Mouse (Mus musculus) ZHBTc4 (cell line): ENCODE data around the gene Ppp1r27.
"Not testable (repeated sequence)": the region's sequence is repeated elsewhere in the genome, so short reads cannot be mapped to it uniquely, and the experiment has no call there.

ENCODE experiments used
- DNase-seq: peaks from one replicate; pipeline ENCODE4 v3.0.0-alpha.2; 2011; ENCODE audit warnings: low read depth, low spot score

Ppp1r27 gene

GRCm38 (mm10) chr11:120515611-120516010 lies 35.3 kb downstream of the Ppp1r27 start:
- DNase-seq = peak; percentile 85

DNA sequence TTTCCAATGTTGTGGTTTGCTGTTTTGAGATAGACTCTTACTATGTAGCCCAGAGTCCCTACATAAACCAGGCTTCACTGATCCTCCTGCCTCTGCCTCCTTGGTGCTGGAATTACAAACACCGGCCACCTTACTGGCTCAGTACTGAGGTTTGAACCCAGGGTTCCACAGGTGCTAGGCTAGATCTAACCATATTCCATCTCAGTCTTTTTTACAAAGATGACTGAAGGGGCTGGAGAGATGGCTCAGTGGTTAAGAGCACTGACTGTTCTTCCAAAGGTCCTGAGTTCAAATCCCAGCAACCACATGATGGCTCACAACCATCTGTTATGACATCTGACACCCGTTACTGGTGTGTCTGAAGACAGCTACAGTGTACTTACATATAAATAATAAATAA lies 36.7 kb downstream of the Ppp1r27 start:
- DNase-seq = not testable (repeated sequence)

DNA sequence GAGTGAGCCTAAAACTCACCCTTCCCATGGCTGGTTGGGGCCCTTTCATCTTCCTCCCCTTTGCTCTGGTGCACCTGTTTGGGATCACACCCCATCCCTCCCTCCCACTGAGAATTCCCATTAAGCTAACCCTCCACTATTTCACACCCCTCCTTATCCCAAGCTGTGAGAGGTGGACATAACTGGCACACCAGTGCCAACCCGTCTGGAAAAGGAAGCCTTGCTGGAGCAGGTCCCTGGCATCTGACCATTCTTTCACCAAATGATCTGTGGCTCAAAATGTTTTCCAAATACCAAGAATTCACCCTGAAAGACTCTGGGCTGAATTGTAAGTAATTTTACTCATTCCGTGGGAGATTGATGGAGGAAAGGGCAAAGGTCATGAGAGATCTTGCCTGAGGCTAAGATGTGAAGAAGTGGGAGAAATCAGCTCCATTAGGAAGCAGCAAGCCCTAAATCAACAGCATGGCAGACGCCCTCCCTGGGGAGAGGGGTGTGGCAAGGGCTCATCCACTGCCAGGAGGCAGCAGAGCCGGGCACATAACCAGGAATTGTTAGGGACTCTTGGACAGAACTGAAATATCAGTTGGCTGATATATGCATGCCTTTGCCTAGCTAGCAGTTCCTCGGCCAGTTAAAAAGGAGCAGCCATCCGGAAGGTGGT lies 38.0 kb downstream of the Ppp1r27 start:
- DNase-seq = no peak

DNA sequence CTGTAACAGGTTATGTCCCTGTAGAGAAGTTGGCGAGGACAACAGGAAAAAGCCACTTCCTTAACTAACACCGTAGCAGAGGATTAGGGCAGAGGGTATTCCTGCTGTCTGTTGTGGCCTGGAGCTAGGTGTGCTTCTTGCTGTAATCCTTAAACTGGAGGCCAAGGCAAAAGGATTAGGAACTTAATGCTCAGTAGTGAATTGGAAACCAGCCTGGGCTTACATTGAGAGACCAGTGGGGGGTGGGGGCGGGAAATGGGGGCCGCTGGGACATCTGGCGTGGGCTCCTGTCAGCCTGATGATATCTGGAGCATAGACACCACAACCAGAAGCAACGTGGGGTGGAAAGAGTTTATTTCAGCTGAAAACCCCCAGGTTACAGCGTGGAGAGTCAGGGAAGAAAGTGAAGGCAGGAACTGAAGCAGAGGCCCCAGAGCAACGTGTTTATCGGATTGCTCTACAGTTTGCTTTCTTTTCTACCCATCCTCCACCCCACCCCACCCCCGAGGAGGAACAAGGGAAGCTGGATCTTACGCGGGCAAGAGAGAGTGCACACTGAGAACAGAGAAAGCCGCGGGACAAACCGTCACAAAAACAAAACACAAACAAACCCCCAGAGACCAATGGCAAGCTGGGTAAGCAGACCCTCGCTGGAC lies 40.4 kb downstream of the Ppp1r27 start:
- DNase-seq = no peak

DNA sequence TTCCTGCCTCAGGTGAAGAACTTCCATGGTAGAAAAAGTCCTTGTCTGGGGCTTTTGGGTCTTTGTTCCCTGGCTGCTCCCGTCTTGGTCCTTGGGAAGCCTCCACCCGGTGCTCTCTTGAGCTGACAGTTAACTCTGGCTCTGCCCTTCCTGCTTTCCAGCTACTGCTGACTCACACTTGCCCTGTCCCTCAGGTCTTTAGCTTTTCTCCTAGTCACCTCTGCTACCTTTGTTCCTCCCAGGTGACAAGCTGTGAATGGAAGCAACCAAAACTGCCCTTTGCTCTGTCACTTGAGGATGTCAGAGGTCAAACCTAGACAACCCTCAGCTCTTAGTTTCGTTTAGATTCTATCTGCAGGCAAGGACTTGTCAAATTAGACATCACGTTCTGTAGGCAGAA lies 41.0 kb downstream of the Ppp1r27 start:
- DNase-seq = no peak

DNA sequence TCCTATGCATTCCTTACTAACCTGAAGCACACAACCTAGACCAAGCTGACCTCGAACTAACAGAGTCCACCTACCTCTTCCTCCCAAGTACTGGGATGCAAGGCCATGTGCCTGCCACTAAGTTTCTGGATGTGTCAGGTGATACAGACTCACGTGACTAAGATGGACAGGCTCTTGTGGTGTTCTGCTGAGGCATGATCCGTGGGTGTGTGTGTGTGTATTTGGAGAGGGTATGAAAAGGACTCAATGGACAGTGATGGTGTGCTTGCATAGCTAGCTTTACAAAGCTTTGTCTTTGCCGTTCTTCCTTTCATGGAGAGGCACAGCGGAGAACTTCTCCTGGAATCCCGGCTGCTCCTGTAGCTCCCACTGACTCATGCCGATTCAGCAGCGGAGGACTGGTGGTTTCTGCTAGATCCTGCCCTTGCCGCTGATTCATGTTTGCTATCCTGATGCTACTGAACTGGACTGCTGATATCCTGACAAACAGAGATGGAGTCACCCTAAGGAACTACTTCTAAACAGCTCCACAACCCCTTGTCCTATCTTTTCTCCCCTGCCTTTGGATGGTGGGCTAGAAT lies 42.6 kb downstream of the Ppp1r27 start:
- DNase-seq = no peak

- peak; percentile 32 for DNase-seq
Measured at GRCm38 (mm10) chr11:120507611-120508289, 43.2 kb downstream of the Ppp1r27 start.

GRCm38 (mm10) chr11:120506899-120507298 lies 44.0 kb downstream of the Ppp1r27 start:
- DNase-seq = peak; percentile 46

- DNase-seq = no peak
Measured at GRCm38 (mm10) chr11:120505661-120506060, 45.3 kb downstream of the Ppp1r27 start.

GRCm38 (mm10) chr11:120501701-120502100 lies 49.2 kb downstream of the Ppp1r27 start:
- no peak for DNase-seq

GRCm38 (mm10) chr11:120501018-120501417 lies 49.9 kb downstream of the Ppp1r27 start:
- no peak for DNase-seq

DNA sequence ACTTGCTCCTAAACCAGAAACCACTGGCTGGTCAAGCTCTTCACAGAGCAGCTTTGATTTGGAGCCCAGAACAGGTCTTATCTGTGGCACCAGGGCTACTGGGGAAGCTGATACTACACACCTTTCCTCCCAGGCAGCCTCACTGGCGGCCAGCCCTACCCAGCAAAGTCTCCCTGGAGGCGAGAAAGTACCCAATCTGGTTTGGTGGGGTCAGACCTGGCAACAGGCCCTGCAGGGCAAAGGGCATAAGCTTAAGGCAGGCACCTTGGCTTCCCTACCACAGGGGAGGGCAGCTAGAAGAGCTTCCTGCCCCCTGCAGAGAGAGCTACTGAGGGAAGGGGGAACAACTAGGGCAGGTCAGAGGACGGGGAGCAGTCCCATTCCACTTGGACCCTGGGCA lies 50.6 kb downstream of the Ppp1r27 start:
- no peak for DNase-seq
